Mouse (Mus musculus) liver, postnatal 0 days (tissue): ENCODE measurements around the gene Slc46a2.

Experiments used
- CTCF ChIP-seq: sonication (generic); IDR thresholded peaks from 2 replicates; pipeline ENCODE4 v1.5.1; 2016; ENCODE audit warnings: antibody characterized with exemption, low read depth
- EP300 ChIP-seq: IDR thresholded peaks from 2 replicates; pipeline ENCODE4 v1.6.1; 2016; ENCODE audit warnings: antibody characterized with exemption, low read depth, mild to moderate bottlenecking

GRCm38 (mm10) chr4:59859693-59860425 is 55.0 kb downstream of the Slc46a2 start:
- TF ChIP-seq CTCF (no peak), EP300 (no peak)
